Mouse (Mus musculus) stomach, embryonic 15.5 days (tissue): ENCODE data around the gene Hadhb. TPM values are rescaled to one million over a fixed set of nuclear protein-coding genes. Genes with fewer than 3 reads are reported as not detected.
A peak's percentile ranks its signal among the peaks of the same experiment; 100 is the strongest.
"Not testable (repeated sequence)": the region's sequence is repeated elsewhere in the genome, so short reads cannot be mapped to it uniquely, and the experiment has no call there.

Source experiments
- ATAC-seq: fragments of 200-750 bp; cut with Nextera tagmentation; 2 replicates; pipeline ENCODE4 v1.8.0; 2017; ENCODE audit warnings: low read depth, moderate number of reproducible peaks, moderate TSS enrichment; ENCODE audit not compliant: insufficient read depth, low FRiP score
- H3K27ac ChIP-seq: fragments of 300-500 bp; sonication (generic); 2 replicates; pipeline ENCODE4 v1.5.1; 2015; ENCODE audit warnings: mild to moderate bottlenecking, inconsistent platforms
- H3K27me3 ChIP-seq: fragments of 300-500 bp; sonication (generic); replicated peaks from 2 replicates; pipeline ENCODE4 v1.6.1; 2015; ENCODE audit warnings: inconsistent platforms
- H3K36me3 ChIP-seq: fragments of 300-500 bp; sonication (generic); 2 replicates; pipeline ENCODE4 v1.6.1; 2015; ENCODE audit warnings: inconsistent platforms
- H3K4me1 ChIP-seq: fragments of 300-500 bp; sonication (generic); 2 replicates; pipeline ENCODE4 v1.6.1; 2015; ENCODE audit warnings: inconsistent platforms
- H3K4me2 ChIP-seq: fragments of 300-500 bp; sonication (generic); 2 replicates; pipeline ENCODE4 v1.6.1; 2015; ENCODE audit warnings: mild to moderate bottlenecking, inconsistent platforms
- H3K4me3 ChIP-seq: fragments of 300-500 bp; sonication (generic); replicated peaks from 2 replicates; pipeline ENCODE4 v1.5.1; 2015; ENCODE audit warnings: inconsistent platforms
- H3K9ac ChIP-seq: fragments of 300-500 bp; sonication (generic); 2 replicates; pipeline ENCODE4 v1.6.1; 2015; ENCODE audit warnings: inconsistent platforms
- H3K9me3 ChIP-seq: fragments of 300-500 bp; sonication (generic); 2 replicates; pipeline ENCODE4 v1.6.1; 2016; ENCODE audit warnings: inconsistent platforms
- WGBS: fragments of 180-500 bp; shearing (Covaris S2); methylation state at CpG from one replicate; pipeline ENCODE4 v1.1.7; 2015; 5-methylcytosine and 5-hydroxymethylcytosine counted together
- polyA plus RNA-seq: library from polyadenylated mRNA; unstranded; fragments of >200 nt; fragmentation: Nextera tagmentation; extraction: Ambion mirVana; gene quantifications from 2 replicates; pipeline ENCODE4 v1.2.1, GENCODE M21; 2015

The Hadhb gene
- polyA plus RNA-seq, 1 experiment from 2014 or later = 156 TPM

- no peak for ATAC-seq
- no peak overlapping the region for H3K9ac ChIP-seq
- H3K27me3 ChIP-seq = no peaks in the 10 kb centered on the region
- H3K36me3 ChIP-seq = no peaks in the 10 kb centered on the region
- WGBS = 71% methylated on average over 5 of the region's 5 CpGs
- H3K9me3 ChIP-seq = no peaks in the 10 kb centered on the region
- no peak overlapping the region for H3K4me3 ChIP-seq
- no peaks in the 10 kb centered on the region for H3K4me1 ChIP-seq
- no peak overlapping the region for H3K4me2 ChIP-seq
- no peak overlapping the region for H3K27ac ChIP-seq
These were observed 40.3 kb downstream of the Hadhb start for GRCm38 (mm10) chr5:30195340-30195739.

GRCm38 (mm10) chr5:30198257-30198656, 43.2 kb downstream of the Hadhb start:
- Histone ChIP-seq H3K4me3 (no peak overlapping the region), H3K9ac (no peak overlapping the region), H3K36me3 (no peaks in the 10 kb centered on the region), H3K4me2 (no peak overlapping the region), H3K27ac (no peak overlapping the region), H3K9me3 (no peaks in the 10 kb centered on the region), H3K4me1 (peaks cover 5% of the 10 kb centered on the region; the same call in 1 of the 2 replicates), H3K27me3 (no peaks in the 10 kb centered on the region)
- no peak for ATAC-seq
- 66% methylated on average over 7 of the region's 7 CpGs for WGBS

- no peak overlapping the region for H3K4me2 ChIP-seq
- H3K4me1 ChIP-seq = peaks cover 6% of the 10 kb centered on the region; the same call in 1 of the 2 replicates
- H3K9ac ChIP-seq = no peak overlapping the region
- H3K9me3 ChIP-seq = no peaks in the 10 kb centered on the region
- no peaks in the 10 kb centered on the region for H3K27me3 ChIP-seq
- H3K36me3 ChIP-seq = no peaks in the 10 kb centered on the region
- no peak for ATAC-seq
- 43% methylated on average over 5 of the region's 5 CpGs for WGBS
- H3K4me3 ChIP-seq = no peak overlapping the region
- no peak overlapping the region for H3K27ac ChIP-seq
These were observed 46.5 kb downstream of the Hadhb start for GRCm38 (mm10) chr5:30201521-30201920.

- H3K4me3 ChIP-seq = no peak overlapping the region
- peaks cover 6% of the 10 kb centered on the region; the same call in 1 of the 2 replicates for H3K4me1 ChIP-seq
- no peaks in the 10 kb centered on the region for H3K27me3 ChIP-seq
- H3K9ac ChIP-seq = no peak overlapping the region
- H3K36me3 ChIP-seq = no peaks in the 10 kb centered on the region
- no peak for ATAC-seq
- 85% methylated on average over 7 of the region's 7 CpGs for WGBS
- no peaks in the 10 kb centered on the region for H3K9me3 ChIP-seq
- H3K27ac ChIP-seq = no peak overlapping the region
- H3K4me2 ChIP-seq = no peak overlapping the region
These were observed 47.2 kb downstream of the Hadhb start for GRCm38 (mm10) chr5:30202221-30202620.

- Histone ChIP-seq H3K27me3 (no peaks in the 10 kb centered on the region), H3K4me1 (peaks cover 6% of the 10 kb centered on the region; the same call in 1 of the 2 replicates), H3K9ac (no peak overlapping the region), H3K36me3 (no peaks in the 10 kb centered on the region), H3K9me3 (no peaks in the 10 kb centered on the region), H3K4me3 (no peak overlapping the region), H3K4me2 (no peak overlapping the region), H3K27ac (no peak overlapping the region; the same call in 1 of the 2 replicates)
- ATAC-seq = no peak
- WGBS = 77% methylated on average over 10 of the region's 10 CpGs
These were observed 48.3 kb downstream of the Hadhb start for GRCm38 (mm10) chr5:30203216-30203885.

GRCm38 (mm10) chr5:30204441-30204840, 49.4 kb downstream of the Hadhb start:
- Histone ChIP-seq H3K9ac (no peak overlapping the region), H3K27me3 (no peaks in the 10 kb centered on the region), H3K4me3 (no peak overlapping the region), H3K9me3 (no peaks in the 10 kb centered on the region), H3K4me2 (no peak overlapping the region), H3K4me1 (peaks cover 6% of the 10 kb centered on the region; the same call in 1 of the 2 replicates), H3K36me3 (no peaks in the 10 kb centered on the region), H3K27ac (no peak overlapping the region)
- ATAC-seq = no peak
- 52% methylated on average over 1 of the region's 1 CpGs for WGBS

GRCm38 (mm10) chr5:30205034-30205433, 50.0 kb downstream of the Hadhb start:
- WGBS = 69% methylated on average over 3 of the region's 3 CpGs
- no peak overlapping the region for H3K27ac ChIP-seq

GRCm38 (mm10) chr5:30205493-30205892, 50.4 kb downstream of the Hadhb start, which contains the start of gene Adgrf3:
Gene Adgrf3 (minus strand): TSS chr5:30205722.
- Histone ChIP-seq H3K27ac (peak within 1 kb of the TSS; percentile 16; the same call in 1 of the 2 replicates), H3K9me3 (no peaks in the 10 kb centered on the region), H3K4me2 (no peak within 1 kb of the TSS), H3K4me1 (peaks cover 6% of the 10 kb centered on the region; the same call in 1 of the 2 replicates), H3K4me3 (no peak within 1 kb of the TSS), H3K27me3 (no peaks in the 10 kb centered on the region), H3K36me3 (no peaks in the 10 kb centered on the region), H3K9ac (no peak within 1 kb of the TSS)
- WGBS = 42% methylated on average over 5 of the region's 5 CpGs
- ATAC-seq = no peak

More at GRCm38 (mm10) chr5:30205034-30205433, 50.0 kb downstream of the Hadhb start:
- ATAC-seq = no peak
- peaks cover 6% of the 10 kb centered on the region; the same call in 1 of the 2 replicates for H3K4me1 ChIP-seq
- no peak overlapping the region for H3K4me2 ChIP-seq
- no peaks in the 10 kb centered on the region for H3K36me3 ChIP-seq
- no peaks in the 10 kb centered on the region for H3K9me3 ChIP-seq
- no peaks in the 10 kb centered on the region for H3K27me3 ChIP-seq
- no peak overlapping the region for H3K4me3 ChIP-seq
- H3K9ac ChIP-seq = no peak overlapping the region

- no peak overlapping the region for H3K4me2 ChIP-seq
- 67% methylated on average over 6 of the region's 6 CpGs for WGBS
These were observed 52.2 kb downstream of the Hadhb start for GRCm38 (mm10) chr5:30207276-30207675.

GRCm38 (mm10) chr5:30210758-30211157, 55.7 kb downstream of the Hadhb start:
- 86% methylated on average over 5 of the region's 5 CpGs for WGBS
- ATAC-seq = not testable (repeated sequence)

More at GRCm38 (mm10) chr5:30207276-30207675, 52.2 kb downstream of the Hadhb start:
- H3K9ac ChIP-seq = no peak overlapping the region
- no peak overlapping the region for H3K4me3 ChIP-seq
- no peaks in the 10 kb centered on the region for H3K36me3 ChIP-seq
- H3K4me1 ChIP-seq = peaks cover 6% of the 10 kb centered on the region; the same call in 1 of the 2 replicates
- no peak overlapping the region for H3K27ac ChIP-seq
- H3K27me3 ChIP-seq = no peaks in the 10 kb centered on the region
- H3K9me3 ChIP-seq = no peaks in the 10 kb centered on the region
- ATAC-seq = no peak

GRCm38 (mm10) chr5:30214889-30215288, 59.8 kb downstream of the Hadhb start:
- no peaks in the 10 kb centered on the region for H3K27me3 ChIP-seq

More at GRCm38 (mm10) chr5:30210758-30211157, 55.7 kb downstream of the Hadhb start:
- not testable (repeated sequence) for H3K4me3 ChIP-seq, H3K4me1 ChIP-seq, H3K27me3 ChIP-seq, H3K36me3 ChIP-seq, H3K27ac ChIP-seq, H3K9me3 ChIP-seq, H3K9ac ChIP-seq, H3K4me2 ChIP-seq

GRCm38 (mm10) chr5:30215970-30216369, 60.9 kb downstream of the Hadhb start:
- no peaks in the 10 kb centered on the region for H3K27me3 ChIP-seq
- WGBS = 70% methylated on average over 5 of the region's 5 CpGs
- H3K4me2 ChIP-seq = no peak overlapping the region
- no peak overlapping the region for H3K4me3 ChIP-seq
- H3K9me3 ChIP-seq = no peaks in the 10 kb centered on the region
- H3K36me3 ChIP-seq = no peaks in the 10 kb centered on the region
- no peaks in the 10 kb centered on the region for H3K4me1 ChIP-seq
- no peak overlapping the region for H3K9ac ChIP-seq
- H3K27ac ChIP-seq = no peak overlapping the region
- no peak for ATAC-seq

More at GRCm38 (mm10) chr5:30214889-30215288, 59.8 kb downstream of the Hadhb start:
- Histone ChIP-seq H3K4me2 (no peak overlapping the region), H3K27ac (no peak overlapping the region), H3K4me1 (no peaks in the 10 kb centered on the region), H3K9me3 (no peaks in the 10 kb centered on the region), H3K9ac (no peak overlapping the region), H3K4me3 (no peak overlapping the region), H3K36me3 (no peaks in the 10 kb centered on the region)
- no peak for ATAC-seq
- 9% methylated on average over 4 of the region's 4 CpGs for WGBS
